Mouse (Mus musculus) hindbrain, embryonic 12.5 days (tissue): ENCODE data around the gene Ubxn10. TPM values are rescaled to one million over a fixed set of nuclear protein-coding genes. Genes with fewer than 3 reads are reported as not detected.

Source experiments
- ATAC-seq: fragments of 200-750 bp; cut with Nextera tagmentation; 2 replicates; pipeline ENCODE4 v1.8.0; 2017; ENCODE audit warnings: moderate TSS enrichment; ENCODE audit not compliant: low FRiP score
- H3K27ac ChIP-seq: fragments of 300-500 bp; sonication (generic); 2 replicates; pipeline ENCODE4 v1.5.1; 2016; ENCODE audit warnings: mild to moderate bottlenecking
- H3K27me3 ChIP-seq: fragments of 300-500 bp; sonication (generic); 2 replicates; pipeline ENCODE4 v1.6.1; 2016; ENCODE audit warnings: mild to moderate bottlenecking
- H3K36me3 ChIP-seq: fragments of 300-500 bp; sonication (generic); 2 replicates; pipeline ENCODE4 v1.6.1; 2016; ENCODE audit warnings: mild to moderate bottlenecking
- H3K4me1 ChIP-seq: fragments of 300-500 bp; sonication (generic); 2 replicates; pipeline ENCODE4 v1.6.1; 2016
- H3K4me2 ChIP-seq: fragments of 300-500 bp; sonication (generic); replicated peaks from 2 replicates; pipeline ENCODE4 v1.6.1; 2016; ENCODE audit warnings: mild to moderate bottlenecking
- H3K4me3 ChIP-seq: fragments of 300-500 bp; sonication (generic); 2 replicates; pipeline ENCODE4 v1.5.1; 2016; ENCODE audit warnings: mild to moderate bottlenecking
- H3K9ac ChIP-seq: fragments of 300-500 bp; sonication (generic); 2 replicates; pipeline ENCODE4 v1.6.1; 2016; ENCODE audit warnings: mild to moderate bottlenecking, moderate library complexity
- H3K9me3 ChIP-seq: fragments of 300-500 bp; sonication (generic); replicated peaks from 2 replicates; pipeline ENCODE4 v1.6.1; 2016; ENCODE audit warnings: mild to moderate bottlenecking
- WGBS: fragments of 180-500 bp; shearing (Covaris S2); methylation state at CpG from one replicate; pipeline ENCODE4 v1.1.7; 2016; 5-methylcytosine and 5-hydroxymethylcytosine counted together
- polyA plus RNA-seq: library from polyadenylated mRNA; unstranded; fragments of >200 nt; fragmentation: Nextera tagmentation; extraction: Ambion mirVana; gene quantifications from 2 replicates; pipeline ENCODE4 v1.2.1, GENCODE M21; 2016

Ubxn10 gene
- polyA plus RNA-seq = 3.8 and 4.5 TPM in 2 replicates

DNA sequence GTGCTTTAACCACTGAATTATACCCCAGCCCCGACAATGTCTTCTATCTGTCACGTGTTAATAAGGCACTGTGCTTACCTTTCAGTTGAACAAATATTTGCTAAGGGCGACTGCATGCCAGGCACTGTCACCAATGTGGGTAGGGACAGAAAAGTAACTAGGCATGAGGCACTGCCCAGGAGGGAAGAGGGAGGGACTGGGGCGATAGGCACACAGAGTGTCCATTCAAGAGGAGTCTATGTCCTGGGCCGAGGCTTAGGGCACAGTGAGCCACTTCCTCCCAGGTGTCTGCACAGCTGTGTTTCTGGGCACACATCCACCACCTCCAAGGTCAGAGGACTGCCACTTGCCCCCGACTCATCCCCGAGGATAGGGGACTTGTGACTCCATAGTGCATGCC is at the start of gene Ubxn10:
Gene Ubxn10, minus strand, starts transcription at position 137 of the 400 bp plus-strand sequence.
- H3K4me3 ChIP-seq = no peak within 1 kb of the TSS
- no peaks in the 10 kb centered on the region for H3K9me3 ChIP-seq
- H3K27me3 ChIP-seq = no peaks in the 10 kb centered on the region
- ATAC-seq = no peak
- H3K4me2 ChIP-seq = no peak within 1 kb of the TSS
- H3K36me3 ChIP-seq = no peaks in the 10 kb centered on the region
- H3K27ac ChIP-seq = 0 out of 2 replicates have a peak within 1 kb of the TSS, but pooled peaks have one; percentile 5
- H3K4me1 ChIP-seq = peaks cover 24% of the 10 kb centered on the region
- H3K9ac ChIP-seq = no peak within 1 kb of the TSS
- 69% methylated on average over 7 of the region's 7 CpGs for WGBS

DNA sequence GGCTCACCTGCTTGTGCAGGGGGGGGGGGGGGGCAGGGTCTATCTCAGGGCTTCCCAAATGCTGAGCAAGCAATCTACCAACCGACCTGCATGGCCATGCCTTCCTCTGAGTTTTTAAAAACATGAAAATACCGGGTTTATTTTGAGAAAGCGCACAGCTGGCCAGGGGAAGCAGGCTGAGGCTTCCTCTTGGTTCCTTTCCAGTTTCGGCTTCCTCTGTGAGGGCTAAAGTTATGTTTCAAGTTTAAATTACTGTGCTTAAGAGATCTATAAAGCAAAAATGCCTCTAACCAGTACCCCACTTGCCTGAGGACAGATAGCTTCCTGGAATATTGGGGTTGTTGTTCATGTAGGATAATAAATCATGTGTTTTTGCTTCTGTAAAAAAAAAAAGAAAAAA is 49.2 kb upstream of the Ubxn10 start:
- no peak overlapping the region for H3K27ac ChIP-seq
- no peaks in the 10 kb centered on the region for H3K9me3 ChIP-seq
- no peak overlapping the region for H3K4me2 ChIP-seq
- no peak overlapping the region for H3K9ac ChIP-seq
- H3K36me3 ChIP-seq = no peaks in the 10 kb centered on the region
- 0 out of 2 replicates have a peak, but pooled peaks cover 3% of the 10 kb centered on the region for H3K27me3 ChIP-seq
- WGBS = 69% methylated on average over 4 of the region's 4 CpGs
- no peak for ATAC-seq
- H3K4me1 ChIP-seq = no peaks in the 10 kb centered on the region
- H3K4me3 ChIP-seq = no peak overlapping the region

DNA sequence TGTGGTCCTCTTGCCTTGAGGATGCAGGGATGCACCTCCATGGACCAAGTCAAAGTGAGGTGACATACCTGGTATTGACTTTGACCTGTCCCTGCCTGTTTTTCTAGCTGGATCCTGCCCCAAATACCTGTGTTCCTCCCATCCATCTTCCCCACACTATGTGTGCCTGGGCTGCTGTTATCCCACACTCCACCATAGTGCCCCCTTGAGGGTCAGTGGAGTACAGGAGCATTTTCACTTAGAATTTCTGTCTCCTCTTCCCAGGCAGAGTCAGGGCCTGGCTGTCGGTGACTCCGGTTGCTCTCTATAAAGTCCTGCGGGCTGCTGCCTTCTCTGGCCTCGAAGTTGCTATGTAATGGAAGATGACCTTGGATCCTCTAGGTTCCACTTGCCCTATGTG is 48.8 kb upstream of the Ubxn10 start:
- 57% methylated on average over 4 of the region's 4 CpGs for WGBS

DNA sequence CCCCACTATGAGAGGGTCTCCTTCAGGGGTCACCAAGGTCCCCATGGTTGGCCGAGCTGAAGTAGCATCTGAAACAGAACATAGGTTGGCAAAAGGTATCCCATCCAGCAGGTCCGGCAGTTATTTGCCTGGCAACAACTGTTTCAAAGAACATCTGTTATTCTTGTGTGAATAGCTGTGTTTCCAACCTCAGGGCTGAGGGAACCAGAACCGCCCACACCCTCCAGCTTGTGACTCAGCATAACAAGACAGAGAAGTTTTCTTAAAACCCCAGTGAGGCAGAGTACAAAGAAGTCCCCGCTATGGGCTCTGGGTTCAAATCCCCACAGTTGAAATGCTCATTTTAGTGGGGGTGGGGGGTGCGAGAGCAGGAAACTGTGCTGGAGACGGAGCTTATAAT is 45.1 kb upstream of the Ubxn10 start:
- 80% methylated on average over 6 of the region's 6 CpGs for WGBS
- Histone ChIP-seq H3K36me3 (no peaks in the 10 kb centered on the region), H3K4me2 (no peak overlapping the region), H3K9me3 (no peaks in the 10 kb centered on the region), H3K4me1 (peaks cover 14% of the 10 kb centered on the region), H3K9ac (no peak overlapping the region), H3K27ac (no peak overlapping the region), H3K27me3 (no peaks in the 10 kb centered on the region), H3K4me3 (no peak overlapping the region)
- ATAC-seq = no peak

More for the DNA sequence above, 48.8 kb upstream of the Ubxn10 start:
- Histone ChIP-seq H3K9me3 (no peaks in the 10 kb centered on the region), H3K4me3 (no peak overlapping the region), H3K4me1 (no peaks in the 10 kb centered on the region), H3K27ac (no peak overlapping the region), H3K27me3 (0 out of 2 replicates have a peak, but pooled peaks cover 3% of the 10 kb centered on the region), H3K36me3 (no peaks in the 10 kb centered on the region), H3K4me2 (no peak overlapping the region), H3K9ac (no peak overlapping the region)
- no peak for ATAC-seq

DNA sequence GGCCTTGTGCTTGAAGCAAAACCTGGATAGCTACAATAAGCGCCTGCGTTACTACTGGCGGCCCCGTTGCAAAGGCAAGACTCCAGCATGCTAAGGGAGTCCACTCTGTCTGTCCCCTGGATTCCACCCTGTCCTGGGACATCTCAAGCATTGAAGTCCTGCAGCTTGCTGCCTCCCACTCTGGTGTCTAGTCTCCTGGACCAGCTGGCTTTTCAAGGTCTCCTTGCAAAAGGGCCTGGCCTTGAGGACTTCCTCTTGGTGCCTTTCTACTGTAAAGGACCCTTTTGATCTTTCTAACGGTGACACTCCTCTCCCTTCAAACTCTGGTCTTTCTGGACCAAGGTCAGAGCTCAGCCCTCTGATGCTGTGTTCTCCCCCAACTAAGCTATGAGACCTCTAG is 43.3 kb upstream of the Ubxn10 start:
- WGBS = 91% methylated on average over 5 of the region's 5 CpGs
- Histone ChIP-seq H3K4me1 (peaks cover 16% of the 10 kb centered on the region), H3K9me3 (no peaks in the 10 kb centered on the region), H3K36me3 (no peaks in the 10 kb centered on the region), H3K27ac (no peak overlapping the region), H3K4me2 (no peak overlapping the region), H3K27me3 (no peaks in the 10 kb centered on the region), H3K9ac (no peak overlapping the region), H3K4me3 (no peak overlapping the region)
- no peak for ATAC-seq

DNA sequence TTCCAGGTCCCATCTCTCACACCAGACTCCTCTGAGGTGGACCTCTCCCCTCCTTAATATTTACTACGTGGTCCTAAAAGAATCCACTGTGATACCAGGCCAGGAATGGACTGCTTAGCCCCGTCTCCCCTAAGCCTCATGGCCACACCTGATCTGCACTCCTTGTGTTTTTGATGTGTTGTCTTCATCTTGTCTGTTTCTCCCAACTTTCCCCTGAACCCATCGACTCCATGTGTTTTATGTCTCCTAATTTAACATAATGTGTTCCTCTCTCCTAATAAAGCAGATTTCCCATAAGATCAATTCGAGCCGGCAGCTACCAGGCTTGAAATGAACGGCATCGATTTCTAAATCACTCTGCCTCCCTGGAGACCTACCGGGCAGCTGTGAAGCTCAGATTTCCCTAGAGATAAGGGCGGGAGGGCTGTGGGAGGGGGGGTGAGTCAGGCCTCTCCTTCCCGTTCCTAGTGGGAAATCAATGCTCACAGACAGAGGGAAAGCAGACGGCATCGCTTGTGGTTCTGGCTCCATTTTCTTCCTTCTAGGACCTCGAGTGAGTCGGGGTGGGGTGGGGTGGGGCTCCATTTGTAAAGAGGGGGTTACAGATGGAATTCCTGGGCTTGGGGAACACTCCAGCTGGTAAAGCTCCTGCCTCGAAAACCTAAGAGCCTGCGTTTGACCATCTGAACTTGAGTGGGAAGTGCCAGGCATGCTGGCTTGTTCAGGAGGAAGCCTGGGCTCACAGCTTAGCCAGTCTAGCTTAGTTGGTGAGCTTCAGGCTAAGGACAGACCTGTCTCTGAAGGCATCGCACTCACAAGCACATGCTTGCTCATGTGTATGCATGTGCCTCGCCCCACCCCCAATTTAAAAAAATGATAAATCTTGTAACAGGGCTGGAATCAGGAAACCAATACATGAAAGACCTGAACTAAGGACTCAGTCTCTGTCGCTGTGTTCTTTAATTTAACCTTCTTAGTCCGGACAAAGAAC is 40.7 kb upstream of the Ubxn10 start:
- Histone ChIP-seq H3K4me1 (peaks cover 16% of the 10 kb centered on the region), H3K36me3 (no peaks in the 10 kb centered on the region), H3K27ac (peak overlapping the region; percentile 70; the same call in 1 of the 2 replicates), H3K9ac (no peak overlapping the region), H3K9me3 (no peaks in the 10 kb centered on the region), H3K27me3 (no peaks in the 10 kb centered on the region), H3K4me2 (0 out of 2 replicates have a peak overlapping the region, but pooled peaks have one; percentile 0), H3K4me3 (no peak overlapping the region)
- ATAC-seq = no peak
- WGBS = 47% methylated on average over 17 of the region's 20 CpGs

DNA sequence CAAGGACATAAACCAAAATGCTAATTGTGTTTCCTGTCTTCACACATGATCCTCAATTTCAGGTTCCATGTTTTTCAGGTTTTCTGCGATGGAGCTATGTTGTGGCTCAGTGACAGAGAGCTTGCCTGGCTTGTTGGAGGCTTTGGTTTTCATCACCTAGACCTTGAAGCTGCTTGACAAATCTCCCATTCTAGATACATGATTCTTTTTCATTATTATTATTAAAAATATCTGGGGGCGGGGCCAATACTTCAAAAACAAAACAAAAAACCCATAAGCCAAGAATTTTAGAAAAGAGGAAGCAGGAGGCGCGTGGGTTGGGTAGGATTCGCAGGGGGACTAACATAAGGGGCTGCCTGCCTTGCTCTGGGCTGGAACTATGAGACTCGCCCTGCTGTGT is 38.5 kb upstream of the Ubxn10 start, which contains the start of gene Pla2g2d:
Gene Pla2g2d, plus strand, starts transcription at position 301 of the 400 bp plus-strand sequence.
- Histone ChIP-seq H3K4me3 (no peak within 1 kb of the TSS), H3K4me1 (peaks cover 16% of the 10 kb centered on the region), H3K9me3 (no peaks in the 10 kb centered on the region), H3K27me3 (no peaks in the 10 kb centered on the region), H3K9ac (no peak within 1 kb of the TSS), H3K27ac (no peak within 1 kb of the TSS), H3K4me2 (no peak within 1 kb of the TSS), H3K36me3 (no peaks in the 10 kb centered on the region)
- WGBS = 88% methylated on average over 6 of the region's 6 CpGs
- no peak for ATAC-seq

DNA sequence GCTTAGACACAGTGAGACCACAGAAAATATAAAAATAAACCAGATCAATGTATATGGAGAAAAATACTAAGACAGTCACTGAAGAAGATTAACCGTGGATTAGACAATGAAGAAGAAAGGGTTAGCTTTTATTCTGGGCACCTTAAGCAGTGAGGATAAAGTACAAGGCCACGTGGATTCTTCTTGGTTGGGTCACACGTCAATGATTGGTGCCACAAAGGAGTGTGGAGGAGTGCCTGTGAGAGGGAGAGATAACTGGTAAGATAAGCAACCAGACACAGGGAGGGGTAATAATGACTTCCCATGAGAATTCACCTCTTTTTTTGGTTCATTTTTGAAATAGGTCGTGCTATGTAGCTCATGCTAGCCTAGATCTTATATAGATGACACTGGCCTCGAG is 35.4 kb upstream of the Ubxn10 start:
- 85% methylated on average over 5 of the region's 5 CpGs for WGBS
- Histone ChIP-seq H3K9me3 (no peaks in the 10 kb centered on the region), H3K4me3 (no peak overlapping the region), H3K4me1 (peaks cover 4% of the 10 kb centered on the region), H3K36me3 (no peaks in the 10 kb centered on the region), H3K4me2 (no peak overlapping the region), H3K9ac (no peak overlapping the region), H3K27ac (no peak overlapping the region), H3K27me3 (no peaks in the 10 kb centered on the region)
- no peak for ATAC-seq

DNA sequence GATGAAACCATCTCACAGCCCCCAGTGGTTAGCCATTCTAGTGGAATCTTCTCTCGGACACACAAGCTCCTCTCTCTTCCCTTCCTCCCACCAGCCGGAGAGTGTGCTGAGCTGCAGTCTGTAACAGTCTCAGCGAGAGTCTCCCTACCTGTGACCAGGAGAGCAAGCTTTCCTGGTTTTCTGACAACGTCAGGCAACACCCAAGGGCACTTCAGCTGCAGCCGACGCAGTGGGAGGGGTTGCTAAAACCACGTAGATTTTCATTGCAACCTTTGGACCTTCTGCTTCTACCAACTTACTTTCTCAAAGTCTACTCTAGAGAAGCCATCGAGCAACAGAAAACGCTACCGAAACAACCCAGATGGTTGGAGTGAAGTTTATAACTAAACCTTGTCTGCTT is 35.0 kb upstream of the Ubxn10 start:
- Histone ChIP-seq H3K9me3 (no peaks in the 10 kb centered on the region), H3K27ac (no peak overlapping the region), H3K4me2 (no peak overlapping the region), H3K36me3 (no peaks in the 10 kb centered on the region), H3K9ac (no peak overlapping the region), H3K4me1 (peaks cover under 1% of the 10 kb centered on the region; the same call in 1 of the 2 replicates), H3K4me3 (no peak overlapping the region), H3K27me3 (no peaks in the 10 kb centered on the region)
- WGBS = 91% methylated on average over 10 of the region's 10 CpGs
- no peak for ATAC-seq

DNA sequence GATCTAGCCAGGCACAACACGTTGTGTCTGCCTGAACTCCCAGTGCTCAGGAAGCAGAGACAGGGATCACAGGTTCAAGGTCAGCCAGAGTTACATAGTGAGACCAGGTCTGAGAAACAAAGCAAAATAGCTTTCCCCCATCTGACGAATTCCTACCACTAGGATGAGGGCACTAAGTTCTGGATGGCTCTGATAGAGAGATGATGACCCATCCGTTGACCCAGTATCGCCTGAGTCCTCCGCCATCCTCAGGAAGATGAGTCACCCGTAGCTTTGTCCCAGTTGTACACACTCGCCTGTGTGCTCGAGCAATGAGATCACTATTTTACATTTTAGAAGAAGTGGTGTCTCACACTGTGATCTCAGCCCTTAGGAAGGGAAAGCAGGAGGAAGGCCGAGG is 25.3 kb upstream of the Ubxn10 start:
- Histone ChIP-seq H3K4me3 (no peak overlapping the region), H3K9ac (no peak overlapping the region), H3K4me2 (no peak overlapping the region), H3K27me3 (no peaks in the 10 kb centered on the region), H3K27ac (no peak overlapping the region), H3K4me1 (peaks cover 1% of the 10 kb centered on the region; the same call in 1 of the 2 replicates), H3K36me3 (no peaks in the 10 kb centered on the region), H3K9me3 (no peaks in the 10 kb centered on the region)
- 77% methylated on average over 9 of the region's 9 CpGs for WGBS
- no peak for ATAC-seq

DNA sequence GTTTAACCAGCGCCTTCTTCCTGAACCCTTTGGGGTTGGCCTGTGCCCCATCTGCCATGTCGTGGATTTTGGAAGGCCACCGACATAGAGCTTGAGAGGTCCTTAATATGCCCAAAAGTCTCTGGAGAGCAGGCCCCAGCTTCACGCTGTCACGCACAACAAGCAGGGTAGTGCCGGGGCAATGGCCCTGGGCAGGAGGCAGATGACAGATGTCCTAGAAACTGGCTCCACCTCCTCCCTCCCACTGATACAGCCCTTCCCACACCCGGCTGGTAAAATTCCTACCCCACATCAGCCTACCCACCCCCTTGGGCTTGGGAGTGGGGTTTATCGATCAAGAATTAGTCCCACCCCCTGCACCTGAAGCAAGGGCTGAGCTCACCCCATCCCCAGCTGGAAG is 20.4 kb upstream of the Ubxn10 start, which contains the start of gene Pla2g2f:
Gene Pla2g2f, minus strand, starts transcription at position 211 of the 400 bp plus-strand sequence.
- no peak for ATAC-seq
- Histone ChIP-seq H3K4me2 (no peak within 1 kb of the TSS), H3K9ac (no peak within 1 kb of the TSS), H3K27me3 (no peaks in the 10 kb centered on the region), H3K4me1 (peaks cover 19% of the 10 kb centered on the region), H3K9me3 (no peaks in the 10 kb centered on the region), H3K4me3 (no peak within 1 kb of the TSS), H3K27ac (no peak within 1 kb of the TSS), H3K36me3 (no peaks in the 10 kb centered on the region)
- WGBS = 48% methylated on average over 8 of the region's 8 CpGs

DNA sequence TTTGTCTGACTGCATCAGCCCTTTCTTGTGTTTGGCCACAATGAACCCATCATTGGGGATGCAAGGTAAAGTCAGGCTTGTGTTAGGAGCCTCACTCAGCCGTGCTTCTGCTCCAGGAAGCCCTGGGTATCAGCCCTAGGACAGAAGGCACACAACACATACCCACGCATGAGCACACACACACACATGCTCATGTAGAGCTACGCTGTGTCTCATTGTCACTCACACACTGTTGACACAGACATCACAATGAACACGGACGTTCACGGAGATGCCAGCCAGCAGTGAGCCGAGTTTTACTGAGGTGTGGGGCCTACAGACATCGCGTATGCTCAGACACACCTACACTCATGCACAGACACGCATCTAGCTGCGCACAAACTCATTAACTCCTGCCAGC is 19.0 kb upstream of the Ubxn10 start:
- no peak overlapping the region for H3K9ac ChIP-seq
- no peak overlapping the region for H3K4me2 ChIP-seq
- no peaks in the 10 kb centered on the region for H3K27me3 ChIP-seq
- no peak overlapping the region for H3K4me3 ChIP-seq
- no peak overlapping the region for H3K27ac ChIP-seq
- no peaks in the 10 kb centered on the region for H3K9me3 ChIP-seq
- 81% methylated on average over 11 of the region's 11 CpGs for WGBS
- peaks cover 19% of the 10 kb centered on the region for H3K4me1 ChIP-seq
- no peaks in the 10 kb centered on the region for H3K36me3 ChIP-seq
- ATAC-seq = no peak
